Mouse (Mus musculus) liver, adult 2 months (tissue): ENCODE measurements around the gene Ypel2. TPM values are rescaled to one million over a fixed set of nuclear protein-coding genes. Genes with fewer than 3 reads are reported as not detected.
"Not testable (repeated sequence)": the region's sequence is repeated elsewhere in the genome, so short reads cannot be mapped to it uniquely, and the experiment has no call there.

ENCODE experiments used
- DNase-seq: peaks from one replicate; pipeline ENCODE4 v3.0.0-alpha.2; 2011; ENCODE audit warnings: low read depth, low spot score; ENCODE audit errors: extremely low read depth
- H3K27ac ChIP-seq: fragments of 200-500 bp; replicated peaks from 2 replicates; pipeline ENCODE4 v1.5.1; 2012; ENCODE audit warnings: low read depth, mild to moderate bottlenecking, control low read depth, inconsistent platforms, low read length; ENCODE audit not compliant: insufficient read depth
- H3K27me3 ChIP-seq: fragments of 200-500 bp; 2 replicates; pipeline ENCODE4 v1.6.1; 2012; ENCODE audit warnings: mild to moderate bottlenecking, moderate library complexity, low read length, inconsistent platforms; ENCODE audit not compliant: control insufficient read depth, insufficient read depth
- H3K36me3 ChIP-seq: fragments of 200-500 bp; 2 replicates; pipeline ENCODE4 v1.6.1; 2012; ENCODE audit warnings: low read length, inconsistent platforms; ENCODE audit not compliant: control insufficient read depth, insufficient read depth
- H3K4me1 ChIP-seq: fragments of 200-500 bp; 2 replicates; pipeline ENCODE4 v1.6.1; 2011; ENCODE audit warnings: low read length; ENCODE audit not compliant: control insufficient read depth, insufficient read depth
- H3K4me3 ChIP-seq: fragments of 200-500 bp; 2 replicates; pipeline ENCODE4 v1.5.1; 2011; ENCODE audit warnings: low read depth, mild to moderate bottlenecking, control low read depth, low read length, moderate library complexity; ENCODE audit not compliant: insufficient read depth
- H3K79me2 ChIP-seq: fragments of 200-500 bp; 2 replicates; pipeline ENCODE4 v1.6.1; 2012; ENCODE audit warnings: inconsistent platforms, mild to moderate bottlenecking, low read length, moderate library complexity; ENCODE audit not compliant: control insufficient read depth, insufficient read depth
- H3K9ac ChIP-seq: fragments of 200-500 bp; 2 replicates; pipeline ENCODE4 v1.6.1; 2012; ENCODE audit warnings: low read depth, mild to moderate bottlenecking, control low read depth, inconsistent platforms, low read length
- CTCF ChIP-seq: fragments of 200-500 bp; IDR thresholded peaks from 2 replicates; pipeline ENCODE4 v1.5.1; 2011; ENCODE audit warnings: low read depth, low read length, control low read depth
- POLR2A ChIP-seq: fragments of 200-500 bp; IDR thresholded peaks from 2 replicates; pipeline ENCODE4 v1.6.1; 2011; ENCODE audit warnings: low read length, control low read depth; ENCODE audit not compliant: insufficient read depth; ENCODE audit errors: extremely low read depth
- WGBS: fragments of 180-500 bp; shearing (Covaris S2); methylation state at CpG from one replicate; pipeline ENCODE4 v1.1.7; 2018; 5-methylcytosine and 5-hydroxymethylcytosine counted together
- polyA plus RNA-seq: library from polyadenylated mRNA; depleted of rRNA; stranded (reverse); fragments of >200 nt; gene quantifications from 2 replicates; pipeline ENCODE4 v1.2.3, GENCODE M21; 2012
- total RNA-seq: library from RNA; depleted of rRNA; stranded (reverse); fragments of >200 nt; gene quantifications from 2 replicates; pipeline ENCODE4 v1.2.3, GENCODE M21; 2014

The Ypel2 gene
- total and polyA plus RNA-seq, 2 experiments = 5.1 to 6.2 TPM

- no peak for TF ChIP-seq POLR2A
- no peak for TF ChIP-seq CTCF
- H3K27ac ChIP-seq = peak overlapping the region; percentile 43
- no peak overlapping the region for H3K4me3 ChIP-seq
- 75% methylated on average over 9 of the region's 9 CpGs for WGBS
- no peaks in the 10 kb centered on the region for H3K36me3 ChIP-seq
- H3K27me3 ChIP-seq = no peaks in the 10 kb centered on the region
- H3K4me1 ChIP-seq = peaks cover 6% of the 10 kb centered on the region
- no peaks in the 10 kb centered on the region for H3K79me2 ChIP-seq
- peak; percentile 42 for DNase-seq
- H3K9ac ChIP-seq = no peak overlapping the region
These were observed 32.8 kb upstream of the Ypel2 start for GRCm38 (mm10) chr11:87026096-87026875.

DNA sequence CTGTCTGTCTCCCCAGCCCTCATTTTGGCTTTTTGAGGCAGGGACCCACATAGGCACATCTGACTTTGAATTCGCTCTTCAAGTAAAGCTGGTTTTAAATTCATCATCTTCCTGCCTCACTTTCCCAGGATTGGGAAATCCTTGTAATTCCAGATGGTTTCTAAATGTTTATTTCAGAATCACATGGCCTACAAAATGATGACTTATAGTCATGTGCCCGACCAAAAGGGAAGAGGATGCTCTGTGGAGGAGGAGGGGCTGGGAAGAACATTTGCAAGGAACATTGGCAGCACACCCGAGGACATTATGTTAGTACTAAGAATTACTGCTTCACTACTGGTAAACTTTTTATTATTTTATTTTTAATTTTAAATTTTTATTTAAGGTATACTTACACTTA, 31.8 kb upstream of the Ypel2 start:
- DNase-seq = peak; percentile 45
- no peak overlapping the region for H3K9ac ChIP-seq
- H3K4me1 ChIP-seq = peaks cover 6% of the 10 kb centered on the region
- H3K4me3 ChIP-seq = no peak overlapping the region
- WGBS = 62% methylated on average over 3 of the region's 3 CpGs
- H3K27ac ChIP-seq = peak overlapping the region; percentile 63
- no peaks in the 10 kb centered on the region for H3K36me3 ChIP-seq
- H3K27me3 ChIP-seq = no peaks in the 10 kb centered on the region
- no peaks in the 10 kb centered on the region for H3K79me2 ChIP-seq
- no peak for TF ChIP-seq POLR2A
- TF ChIP-seq CTCF = no peak

GRCm38 (mm10) chr11:87023240-87023639, 29.7 kb upstream of the Ypel2 start:
- H3K36me3 ChIP-seq, H3K9ac ChIP-seq, H3K27ac ChIP-seq, H3K4me1 ChIP-seq, H3K4me3 ChIP-seq, DNase-seq, H3K79me2 ChIP-seq, H3K27me3 ChIP-seq: not testable (repeated sequence)
- WGBS = 80% methylated on average over 8 of the region's 8 CpGs

GRCm38 (mm10) chr11:87022765-87023164, 29.3 kb upstream of the Ypel2 start:
- Histone ChIP-seq H3K27ac (no peak overlapping the region), H3K36me3 (no peaks in the 10 kb centered on the region), H3K79me2 (no peaks in the 10 kb centered on the region), H3K9ac (no peak overlapping the region), H3K4me1 (peaks cover 6% of the 10 kb centered on the region), H3K27me3 (no peaks in the 10 kb centered on the region), H3K4me3 (no peak overlapping the region)
- TF ChIP-seq CTCF = no peak
- TF ChIP-seq POLR2A = no peak
- no peak for DNase-seq
- WGBS = 75% methylated on average over 4 of the region's 4 CpGs

DNA sequence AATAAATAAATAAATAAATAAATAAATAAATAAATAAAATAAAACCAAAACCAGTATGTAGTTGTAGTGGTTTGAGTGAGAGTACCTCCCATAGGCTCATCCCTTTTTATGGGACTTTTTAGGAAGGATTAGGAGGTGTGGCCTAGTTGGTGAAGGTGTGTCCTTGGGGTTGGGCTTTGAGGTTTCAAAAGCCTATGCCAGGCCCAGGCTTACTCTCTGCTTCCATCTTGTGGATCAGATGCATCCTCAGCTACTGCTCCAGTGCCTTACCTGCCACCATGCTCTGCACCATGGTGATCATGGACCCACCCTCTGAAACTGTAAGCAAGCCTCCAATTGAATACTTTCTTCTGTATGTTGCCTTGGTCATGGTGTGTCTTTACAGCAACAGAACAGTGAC, 28.0 kb upstream of the Ypel2 start:
- Histone ChIP-seq H3K79me2 (no peaks in the 10 kb centered on the region), H3K4me3 (no peak overlapping the region), H3K4me1 (peaks cover 5% of the 10 kb centered on the region), H3K27me3 (no peaks in the 10 kb centered on the region), H3K9ac (no peak overlapping the region), H3K36me3 (no peaks in the 10 kb centered on the region), H3K27ac (no peak overlapping the region)
- no peak for TF ChIP-seq POLR2A
- TF ChIP-seq CTCF = no peak
- no peak for DNase-seq

- H3K36me3 ChIP-seq = no peaks in the 10 kb centered on the region
- WGBS = 87% methylated on average over 5 of the region's 5 CpGs
- no peaks in the 10 kb centered on the region for H3K79me2 ChIP-seq
- H3K27ac ChIP-seq = no peak overlapping the region
- no peak overlapping the region for H3K4me3 ChIP-seq
- H3K9ac ChIP-seq = no peak overlapping the region
- TF ChIP-seq POLR2A = no peak
- no peak for TF ChIP-seq CTCF
- DNase-seq = no peak
- H3K27me3 ChIP-seq = no peaks in the 10 kb centered on the region
- H3K4me1 ChIP-seq = no peaks in the 10 kb centered on the region; the same call in 1 of the 2 replicates
These were observed 26.9 kb upstream of the Ypel2 start for GRCm38 (mm10) chr11:87020449-87020848.
